In genomic region chr15:3295986-3296385, GRCm38 (mm10) we compare ENCODE assay signal across 16 mouse cellular contexts. TPM values are rescaled to one million over a fixed set of nuclear protein-coding genes. Genes with fewer than 3 reads are reported as not detected.
DNase-seq lines count a peak whose midpoint lies in the region; ATAC-seq and TF ChIP-seq lines count a peak whose summit lies in the region.
"Had no signal": no experiment of that assay in that cellular context is flagged by ENCODE, and none has a peak within 500 bp of the region (broad histone marks: within the 10 kb centered on the region; RNA-seq: fewer than 3 reads in every experiment).

No protein-coding gene starts in this region.

- H3K4me1 ChIP-seq in intestine, postnatal 0 days (replicated peaks; ENCODE audit: control insufficient read depth, insufficient read depth, low read length) = no peaks in the 10 kb centered on the region
- H3K4me1 ChIP-seq in intestine, embryonic 16.5 days (ENCODE audit: control insufficient read depth, insufficient read depth, low read length) = no peaks in the 10 kb centered on the region
- no peaks in the 10 kb centered on the region for H3K4me1 ChIP-seq in midbrain, embryonic 14.5 days (ENCODE audit: control insufficient read depth, insufficient read depth, low read length)
- no peaks in the 10 kb centered on the region for H3K4me1 ChIP-seq in midbrain, embryonic 15.5 days
- H3K4me1 ChIP-seq: embryonic facial prominence, embryonic 15.5 days; forebrain, embryonic 12.5 days; heart, embryonic 10.5 days; kidney, embryonic 15.5 days had no signal

- 95% methylated on average over 1 of the region's 1 CpGs for WGBS in intestine, postnatal 0 days
- 84% methylated on average over 1 of the region's 1 CpGs for WGBS in intestine, embryonic 16.5 days
- 84% methylated on average over 1 of the region's 1 CpGs for WGBS in midbrain, embryonic 14.5 days
- WGBS in midbrain, embryonic 15.5 days = 85% methylated on average over 1 of the region's 1 CpGs

- H3K27ac ChIP-seq in intestine, postnatal 0 days (ENCODE audit: low read depth, low read length) = no peak overlapping the region
- no peak overlapping the region for H3K27ac ChIP-seq in intestine, embryonic 16.5 days (ENCODE audit: low read length)
- no peak overlapping the region for H3K27ac ChIP-seq in midbrain, embryonic 14.5 days (replicated peaks; ENCODE audit: low read depth, low read length)
- H3K27ac ChIP-seq in midbrain, embryonic 15.5 days = no peak overlapping the region
- H3K27ac ChIP-seq: embryonic facial prominence, embryonic 15.5 days; forebrain, embryonic 12.5 days; heart, embryonic 10.5 days; kidney, embryonic 15.5 days had no signal

- no peak overlapping the region for H3K4me3 ChIP-seq in intestine, postnatal 0 days (ENCODE audit: low read depth, low read length)
- H3K4me3 ChIP-seq in intestine, embryonic 16.5 days (ENCODE audit: low read length) = no peak overlapping the region
- H3K4me3 ChIP-seq in midbrain, embryonic 14.5 days (replicated peaks; ENCODE audit: low read depth, low read length) = no peak overlapping the region
- H3K4me3 ChIP-seq in midbrain, embryonic 15.5 days = no peak overlapping the region
- H3K4me3 ChIP-seq: embryonic facial prominence, embryonic 15.5 days; forebrain, embryonic 12.5 days; heart, embryonic 10.5 days; kidney, embryonic 15.5 days had no signal

- H3K27me3 ChIP-seq in intestine, postnatal 0 days (replicated peaks; ENCODE audit: control insufficient read depth, insufficient read depth, low read length) = no peaks in the 10 kb centered on the region
- H3K27me3 ChIP-seq in intestine, embryonic 16.5 days (replicated peaks; ENCODE audit: control insufficient read depth, insufficient read depth, low read length) = no peaks in the 10 kb centered on the region
- no peaks in the 10 kb centered on the region for H3K27me3 ChIP-seq in midbrain, embryonic 14.5 days (ENCODE audit: control insufficient read depth, insufficient read depth, low read length)
- no peaks in the 10 kb centered on the region for H3K27me3 ChIP-seq in midbrain, embryonic 15.5 days (replicated peaks)
- H3K27me3 ChIP-seq: embryonic facial prominence, embryonic 15.5 days; forebrain, embryonic 12.5 days; kidney, embryonic 15.5 days had no signal

- no peak for ATAC-seq in intestine, postnatal 0 days
- ATAC-seq in intestine, embryonic 16.5 days = no peak
- ATAC-seq in midbrain, embryonic 14.5 days (ENCODE audit: low FRiP score, low TSS enrichment) = no peak
- ATAC-seq in midbrain, embryonic 15.5 days (replicated peaks) = no peak

- H3K9ac ChIP-seq in intestine, postnatal 0 days (ENCODE audit: low read depth, low read length) = no peak overlapping the region
- H3K9ac ChIP-seq in intestine, embryonic 16.5 days (ENCODE audit: low read depth, low read length) = no peak overlapping the region
- H3K9ac ChIP-seq in midbrain, embryonic 14.5 days (replicated peaks; ENCODE audit: low read length) = no peak overlapping the region
- no peak overlapping the region for H3K9ac ChIP-seq in midbrain, embryonic 15.5 days
- H3K9ac ChIP-seq: embryonic facial prominence, embryonic 15.5 days; forebrain, embryonic 12.5 days; kidney, embryonic 15.5 days had no signal

- H3K36me3 ChIP-seq in intestine, postnatal 0 days (ENCODE audit: control insufficient read depth, insufficient read depth) = no peaks in the 10 kb centered on the region
- H3K36me3 ChIP-seq in intestine, embryonic 16.5 days (ENCODE audit: control insufficient read depth, insufficient read depth, low read length) = no peaks in the 10 kb centered on the region
- H3K36me3 ChIP-seq in midbrain, embryonic 14.5 days (ENCODE audit: control insufficient read depth, insufficient read depth, low read length) = no peaks in the 10 kb centered on the region
- H3K36me3 ChIP-seq in midbrain, embryonic 15.5 days (replicated peaks) = no peaks in the 10 kb centered on the region
- H3K36me3 ChIP-seq: embryonic facial prominence, embryonic 15.5 days; forebrain, embryonic 12.5 days; heart, embryonic 10.5 days; kidney, embryonic 15.5 days had no signal

- peak; percentile 36; the same call in 1 of the 2 replicates for TF ChIP-seq CTCF in intestine, postnatal 0 days (IDR thresholded peaks at IDR 0.05; ENCODE audit: low read depth)

- DNase-seq in embryo, embryonic 11 days = peak; percentile 7
- DNase-seq in embryo, embryonic 10.5 days (ENCODE audit: low spot score) = no peak
- DNase-seq in midbrain, embryonic 14.5 days = peak; percentile 60
- peak; percentile 3 for DNase-seq in telencephalon, adult 2 months (ENCODE audit: low read depth, low spot score)
- DNase-seq in gastrocnemius, adult 18-20 months (ENCODE audit: low spot score) = no peak
- DNase-seq: cerebellum, adult 11 months had no signal

- no peaks in the 10 kb centered on the region for H3K9me3 ChIP-seq in intestine, postnatal 0 days (ENCODE audit: control insufficient read depth)
- no peaks in the 10 kb centered on the region for H3K9me3 ChIP-seq in intestine, embryonic 16.5 days (ENCODE audit: control insufficient read depth, low read length)
- no peaks in the 10 kb centered on the region for H3K9me3 ChIP-seq in midbrain, embryonic 14.5 days (ENCODE audit: control insufficient read depth, low read length)
- no peaks in the 10 kb centered on the region for H3K9me3 ChIP-seq in midbrain, embryonic 15.5 days
- H3K9me3 ChIP-seq: embryonic facial prominence, embryonic 15.5 days; forebrain, embryonic 12.5 days; heart, embryonic 10.5 days; kidney, embryonic 15.5 days had no signal

- H3K4me2 ChIP-seq in intestine, postnatal 0 days (replicated peaks; ENCODE audit: low read depth) = no peak overlapping the region
- H3K4me2 ChIP-seq in intestine, embryonic 16.5 days (ENCODE audit: low read depth, low read length) = no peak overlapping the region
- no peak overlapping the region for H3K4me2 ChIP-seq in midbrain, embryonic 14.5 days (ENCODE audit: low read length)
- no peak overlapping the region for H3K4me2 ChIP-seq in midbrain, embryonic 15.5 days
- H3K4me2 ChIP-seq: embryonic facial prominence, embryonic 15.5 days; forebrain, embryonic 12.5 days; kidney, embryonic 15.5 days; liver, embryonic 11.5 days had no signal

RNA-seq across cellular contexts. Expression of gene Ccdc152, which starts 7.3 kb away (rescaled TPM):
- polyA plus RNA-seq in intestine, postnatal 0 days (2015; fragmentation: Nextera tagmentation; extraction: Ambion mirVana) = 4.8 and 5.7 TPM in 2 replicates
- polyA plus RNA-seq in intestine, embryonic 16.5 days (2015; fragmentation: Nextera tagmentation; extraction: Ambion mirVana) = 0.24 and 0.58 TPM in 2 replicates
- 0.17 TPM in 1 of 2 replicates, not detected in the other for polyA plus RNA-seq in midbrain, embryonic 14.5 days (2014; fragmentation: Nextera tagmentation; extraction: Ambion mirVana)
- polyA plus RNA-seq in midbrain, embryonic 15.5 days (2015; fragmentation: Nextera tagmentation; extraction: Ambion mirVana) = 0.30 and 0.31 TPM in 2 replicates
- total RNA-seq in gastrocnemius, adult 18-20 months (2021) = not detected
- total RNA-seq: layer of hippocampus, adult 8-10 months; left cerebral cortex, postnatal 25 days had no signal
- polyA plus RNA-seq: embryonic facial prominence, embryonic 15.5 days; heart, embryonic 10.5 days; kidney, embryonic 15.5 days had no signal

RNA-seq across cellular contexts. Expression of gene Selenop, which starts 27.6 kb away (rescaled TPM):
- polyA plus RNA-seq in intestine, postnatal 0 days (2015; fragmentation: Nextera tagmentation; extraction: Ambion mirVana) = 2,235 and 2,243 TPM in 2 replicates
- 512 and 640 TPM in 2 replicates for polyA plus RNA-seq in intestine, embryonic 16.5 days (2015; fragmentation: Nextera tagmentation; extraction: Ambion mirVana)
- polyA plus RNA-seq in midbrain, embryonic 14.5 days (2014; fragmentation: Nextera tagmentation; extraction: Ambion mirVana) = 47.6 and 131 TPM in 2 replicates
- polyA plus RNA-seq in midbrain, embryonic 15.5 days (2015; fragmentation: Nextera tagmentation; extraction: Ambion mirVana) = 104 and 122 TPM in 2 replicates
- total RNA-seq in gastrocnemius, adult 18-20 months (2021) = 100 to 1,000 TPM; 135 to 147 TPM

Comparison
In these comparisons a context has a peak if more than half of its experiments do, and no peak if none do; other contexts are left out.
1. DNase-seq: peak in embryo, embryonic 11 days (single experiment), midbrain, embryonic 14.5 days (single experiment) and telencephalon, adult 2 months (single experiment); none in embryo, embryonic 10.5 days (single experiment) and gastrocnemius, adult 18-20 months (single experiment).